Mouse (Mus musculus) leukemia stem cell, adult 10-12 weeks (primary cell): Measurements from ENCODE around the gene Olfr1090. TPM values are rescaled to one million over a fixed set of nuclear protein-coding genes. Genes with fewer than 3 reads are reported as not detected.

ENCODE experiments used
- polyA plus RNA-seq: library from polyadenylated mRNA; stranded (reverse); fragments of >175 nt; gene quantifications from 2 replicates; pipeline ENCODE4 v1.2.3, GENCODE M21; 2012; ENCODE audit warnings: low replicate concordance

Gene Olfr1090
- polyA plus RNA-seq, result not detected in 2 replicates

GRCm38 (mm10) chr2:86758893-86759292 lies at the start of gene Olfr1090:
Olfr1090 (minus strand) TSS chr2:86758993.

GRCm38 (mm10) chr2:86782179-86782578 lies 23.4 kb upstream of the Olfr1090 start, which contains the start of gene Olfr1093:
Olfr1093 (plus strand) TSS chr2:86782479.

DNA sequence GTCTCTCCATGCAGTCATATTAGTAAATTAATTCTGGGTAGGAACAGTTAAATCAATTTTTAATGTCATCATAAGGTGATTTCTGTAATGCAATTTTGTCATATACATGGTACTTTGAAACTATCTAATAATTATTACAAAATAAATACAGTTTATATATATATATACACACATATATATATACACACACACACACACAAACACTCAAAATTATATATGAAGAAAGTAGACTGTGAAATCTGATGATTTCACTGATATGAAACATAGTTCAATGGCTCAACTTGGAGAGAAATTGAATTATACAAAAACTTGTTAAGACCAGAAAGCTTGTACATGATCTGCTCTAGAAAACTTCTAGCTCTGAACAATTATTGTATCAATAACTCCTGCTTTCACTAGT lies 25.2 kb downstream of the Olfr1090 start, which contains the start of gene Olfr1089:
Olfr1089 (minus strand) TSS at position 101 of the 400 bp plus-strand sequence.

Other genes starting within 250 kb of the Olfr1090 start
- not detected in 2 replicates for gene Olfr1079, start 216.5 kb downstream of the Olfr1090 start, polyA plus RNA-seq
- gene Olfr1080, start 200.8 kb downstream of the Olfr1090 start, polyA plus RNA-seq, result not detected in 2 replicates
- not detected in 2 replicates for gene Olfr1082, start 160.0 kb downstream of the Olfr1090 start, polyA plus RNA-seq
- gene Olfr1084, start 119.3 kb downstream of the Olfr1090 start, polyA plus RNA-seq, result not detected in 2 replicates
- not detected in 2 replicates for gene Olfr1085, start 97.0 kb downstream of the Olfr1090 start, polyA plus RNA-seq
- not detected in 2 replicates for gene Olfr1086, start 78.9 kb downstream of the Olfr1090 start, polyA plus RNA-seq
- 0.05 TPM in 1 of 2 replicates, not detected in the other for gene Olfr1087, start 60.6 kb downstream of the Olfr1090 start, polyA plus RNA-seq
- gene Olfr1089, start 25.3 kb downstream of the Olfr1090 start, polyA plus RNA-seq, result not detected in 2 replicates
- gene Olfr1093, start 23.5 kb upstream of the Olfr1090 start, polyA plus RNA-seq, result not detected in 2 replicates
- not detected in 2 replicates for gene Olfr141, start 51.0 kb upstream of the Olfr1090 start, polyA plus RNA-seq
- not detected in 2 replicates for gene Olfr1094, start 65.7 kb upstream of the Olfr1090 start, polyA plus RNA-seq
- gene Olfr1095, start 92.7 kb upstream of the Olfr1090 start, polyA plus RNA-seq, result not detected in 2 replicates
- gene Gm13723, start 115.8 kb upstream of the Olfr1090 start, polyA plus RNA-seq, result not detected in 2 replicates
- gene Olfr1097, start 133.2 kb upstream of the Olfr1090 start, polyA plus RNA-seq, result not detected in 2 replicates
- not detected in 2 replicates for gene Olfr1098, start 165.6 kb upstream of the Olfr1090 start, polyA plus RNA-seq
- gene Olfr1099, start 201.7 kb upstream of the Olfr1090 start, polyA plus RNA-seq, result not detected in 2 replicates
- gene Olfr1100, start 221.0 kb upstream of the Olfr1090 start, polyA plus RNA-seq, result not detected in 2 replicates
- not detected in 2 replicates for gene Olfr1101, start 232.2 kb upstream of the Olfr1090 start, polyA plus RNA-seq
- gene Olfr1102, start 239.4 kb upstream of the Olfr1090 start, polyA plus RNA-seq, result not detected in 2 replicates